In genomic region chr12:116823341-116823740, GRCm38 (mm10) we compare ENCODE assay signal across 11 mouse cellular contexts.
"Had no signal": no experiment of that assay in that cellular context is flagged by ENCODE, and none has a peak within 500 bp of the region (broad histone marks: within the 10 kb centered on the region; RNA-seq: fewer than 3 reads in every experiment).

No protein-coding gene starts in this region.

- H3K4me1 ChIP-seq: limb, embryonic 13.5 days; stomach, embryonic 15.5 days had no signal

- DNase-seq: kidney, postnatal 10 days; kidney, postnatal 4 days; left cerebral cortex, postnatal 4 days; right cerebral cortex, postnatal 14 days; thymus, adult 2 months; thymus, postnatal 25 days had no signal

- H3K36me3 ChIP-seq: limb, embryonic 13.5 days; neural tube, embryonic 13.5 days; stomach, embryonic 15.5 days had no signal

- H3K9ac ChIP-seq: limb, embryonic 13.5 days; liver, embryonic 14.5 days; neural tube, embryonic 13.5 days; stomach, embryonic 15.5 days had no signal

- H3K4me2 ChIP-seq: limb, embryonic 13.5 days; neural tube, embryonic 13.5 days; stomach, embryonic 15.5 days had no signal

- H3K9me3 ChIP-seq: limb, embryonic 13.5 days; neural tube, embryonic 13.5 days; stomach, embryonic 15.5 days had no signal

- H3K27me3 ChIP-seq: limb, embryonic 13.5 days; neural tube, embryonic 13.5 days; stomach, embryonic 15.5 days had no signal

- H3K27ac ChIP-seq: layer of hippocampus, adult 2 months; limb, embryonic 13.5 days; liver, embryonic 14.5 days; stomach, embryonic 15.5 days had no signal

- H3K4me3 ChIP-seq: layer of hippocampus, adult 2 months; limb, embryonic 13.5 days; neural tube, embryonic 13.5 days; stomach, embryonic 15.5 days had no signal
